ENCODE assay signal across 17 mouse cellular contexts in genomic region chr1:96774174-96774573, GRCm38 (mm10).
"Had no signal": no experiment of that assay in that cellular context is flagged by ENCODE, and none has a peak within 500 bp of the region (broad histone marks: within the 10 kb centered on the region; RNA-seq: fewer than 3 reads in every experiment).

No protein-coding gene starts in this region.

- H3K4me3 ChIP-seq: liver, embryonic 15.5 days; lung, embryonic 15.5 days; megakaryocyte, embryonic 14.5 days; midbrain, embryonic 12.5 days; neural tube, embryonic 12.5 days; stomach, embryonic 15.5 days had no signal

- H3K4me1 ChIP-seq: liver, embryonic 15.5 days; lung, embryonic 15.5 days; megakaryocyte, embryonic 14.5 days; midbrain, embryonic 12.5 days; neural tube, embryonic 12.5 days; stomach, embryonic 15.5 days had no signal

- H3K4me2 ChIP-seq: liver, embryonic 15.5 days; lung, embryonic 15.5 days; midbrain, embryonic 12.5 days; neural tube, embryonic 12.5 days; stomach, embryonic 15.5 days had no signal

- ATAC-seq: liver, postnatal 0 days; lung, postnatal 0 days had no signal

- H3K36me3 ChIP-seq: liver, embryonic 15.5 days; lung, embryonic 15.5 days; midbrain, embryonic 12.5 days; neural tube, embryonic 12.5 days; stomach, embryonic 15.5 days had no signal

- H3K9ac ChIP-seq: liver, embryonic 15.5 days; liver, postnatal 0 days; lung, embryonic 15.5 days; midbrain, embryonic 12.5 days; neural tube, embryonic 12.5 days; stomach, embryonic 15.5 days had no signal

- H3K27ac ChIP-seq: liver, embryonic 15.5 days; lung, embryonic 15.5 days; macrophage; midbrain, embryonic 12.5 days; neural tube, embryonic 12.5 days; stomach, embryonic 15.5 days; stomach, postnatal 0 days had no signal

- DNase-seq: liver, postnatal 0 days; lung, adult 2 months; lung, postnatal 14 days; lung, postnatal 36 days; right cerebral cortex, postnatal 14 days; thymus, adult 2 months; thymus, postnatal 25 days; thymus, postnatal 4 days had no signal

- H3K9me3 ChIP-seq: liver, embryonic 15.5 days; lung, embryonic 15.5 days; megakaryocyte, embryonic 14.5 days; midbrain, embryonic 12.5 days; neural tube, embryonic 12.5 days; stomach, embryonic 15.5 days had no signal

- H3K27me3 ChIP-seq: liver, embryonic 15.5 days; lung, embryonic 15.5 days; megakaryocyte, embryonic 14.5 days; midbrain, embryonic 12.5 days; neural tube, embryonic 12.5 days; stomach, embryonic 15.5 days had no signal
